Mouse (Mus musculus) stomach, postnatal 0 days (tissue): ENCODE data around the gene Vps33b. TPM values are rescaled to one million over a fixed set of nuclear protein-coding genes. Genes with fewer than 3 reads are reported as not detected.
A peak's percentile ranks its signal among the peaks of the same experiment; 100 is the strongest.
"Not testable (repeated sequence)": the region's sequence is repeated elsewhere in the genome, so short reads cannot be mapped to it uniquely, and the experiment has no call there.

ENCODE experiments used
- ATAC-seq: fragments of 200-750 bp; cut with Nextera tagmentation; 2 replicates; pipeline ENCODE4 v1.8.0; 2017; ENCODE audit not compliant: low FRiP score, low TSS enrichment
- DNase-seq: peaks from one replicate; pipeline ENCODE4 v3.0.0-alpha.2; 2016; ENCODE audit warnings: low spot score
- H3K27ac ChIP-seq: fragments of 300-500 bp; sonication (generic); replicated peaks from 2 replicates; pipeline ENCODE4 v1.5.1; 2014; ENCODE audit warnings: mild to moderate bottlenecking, control low read depth
- H3K27me3 ChIP-seq: fragments of 300-500 bp; sonication (generic); 2 replicates; pipeline ENCODE4 v1.6.1; 2014; ENCODE audit warnings: low read length; ENCODE audit not compliant: control insufficient read depth, insufficient read depth
- H3K36me3 ChIP-seq: fragments of 300-500 bp; sonication (generic); 2 replicates; pipeline ENCODE4 v1.6.1; 2014; ENCODE audit warnings: low read length, mixed read lengths; ENCODE audit not compliant: control insufficient read depth, insufficient read depth
- H3K4me1 ChIP-seq: fragments of 300-500 bp; sonication (generic); replicated peaks from 2 replicates; pipeline ENCODE4 v1.6.1; 2014; ENCODE audit warnings: antibody characterized with exemption; ENCODE audit not compliant: control insufficient read depth, insufficient read depth
- H3K4me2 ChIP-seq: fragments of 300-500 bp; sonication (generic); replicated peaks from 2 replicates; pipeline ENCODE4 v1.6.1; 2014; ENCODE audit warnings: low read depth, mild to moderate bottlenecking, control low read depth, moderate library complexity
- H3K4me3 ChIP-seq: fragments of 300-500 bp; sonication (generic); 2 replicates; pipeline ENCODE4 v1.5.1; 2014; ENCODE audit warnings: low read depth, low read length, control low read depth
- H3K9ac ChIP-seq: fragments of 300-500 bp; sonication (generic); 2 replicates; pipeline ENCODE4 v1.6.1; 2014; ENCODE audit warnings: mild to moderate bottlenecking, low read length, control low read depth, mixed read lengths
- H3K9me3 ChIP-seq: fragments of 300-500 bp; sonication (generic); 2 replicates; pipeline ENCODE4 v1.6.1; 2016; ENCODE audit warnings: low read length; ENCODE audit not compliant: control insufficient read depth
- CTCF ChIP-seq: IDR thresholded peaks from 2 replicates; pipeline ENCODE4 v1.5.1; 2016; ENCODE audit warnings: antibody characterized with exemption, low read depth, mild to moderate bottlenecking, moderate library complexity
- EP300 ChIP-seq: optimal IDR thresholded peaks from 2 replicates; pipeline ENCODE3; 2016; ENCODE audit warnings: antibody characterized with exemption
- WGBS: fragments of 180-500 bp; shearing (Covaris S2); extraction: QIAGEN DNeasy Blood & Tissue Kit; methylation state at CpG from one replicate; pipeline ENCODE4 v1.1.7; 2014; 5-methylcytosine and 5-hydroxymethylcytosine counted together
- polyA plus RNA-seq: library from polyadenylated mRNA; unstranded; fragments of >200 nt; fragmentation: Nextera tagmentation; extraction: Ambion mirVana; gene quantifications from 2 replicates; pipeline ENCODE4 v1.2.1, GENCODE M21; 2015

The Vps33b gene
- polyA plus RNA-seq, 1 experiment from 2014 or later = 4.9 TPM

- ATAC-seq (no peak), DNase-seq (no peak)
- Histone ChIP-seq H3K4me1 (no peaks in the 10 kb centered on the region), H3K4me3 (no peak overlapping the region), H3K4me2 (no peak overlapping the region), H3K9me3 (no peaks in the 10 kb centered on the region), H3K27ac (no peak overlapping the region), H3K27me3 (no peaks in the 10 kb centered on the region), H3K36me3 (peaks cover 16% of the 10 kb centered on the region), H3K9ac (no peak overlapping the region)
- TF ChIP-seq EP300 (no peak), CTCF (no peak)
- 73% methylated on average over 2 of the region's 2 CpGs for WGBS
Observed at GRCm38 (mm10) chr7:80315733-80316132, 46.3 kb downstream of the Vps33b start.

- Histone ChIP-seq H3K4me3 (no peak overlapping the region), H3K27me3 (no peaks in the 10 kb centered on the region), H3K36me3 (peaks cover 13% of the 10 kb centered on the region), H3K9me3 (no peaks in the 10 kb centered on the region), H3K4me2 (no peak overlapping the region), H3K27ac (no peak overlapping the region), H3K4me1 (no peaks in the 10 kb centered on the region), H3K9ac (no peak overlapping the region)
- ATAC-seq = no peak
- TF ChIP-seq EP300 (no peak), CTCF (no peak)
- WGBS = 43% methylated on average over 1 of the region's 1 CpGs
- DNase-seq = no peak
Observed at GRCm38 (mm10) chr7:80317439-80318115, 48.1 kb downstream of the Vps33b start.

- ATAC-seq (no peak), DNase-seq (no peak)
- no peaks in the 10 kb centered on the region for H3K9me3 ChIP-seq
- 0 out of 2 replicates have a peak overlapping the region, but pooled peaks have one; percentile 18 for H3K9ac ChIP-seq
- no peak for TF ChIP-seq CTCF
- no peak for TF ChIP-seq EP300
- no peak overlapping the region for H3K27ac ChIP-seq
- WGBS = 92% methylated on average over 4 of the region's 4 CpGs
- H3K4me3 ChIP-seq = no peak overlapping the region
- H3K4me1 ChIP-seq = no peaks in the 10 kb centered on the region
- no peak overlapping the region for H3K4me2 ChIP-seq
- peaks cover 11% of the 10 kb centered on the region; the same call in 1 of the 2 replicates for H3K36me3 ChIP-seq
- H3K27me3 ChIP-seq = no peaks in the 10 kb centered on the region
Observed at GRCm38 (mm10) chr7:80318670-80319069, 49.2 kb downstream of the Vps33b start.

GRCm38 (mm10) chr7:80319846-80320496, 50.5 kb downstream of the Vps33b start:
- Histone ChIP-seq H3K4me2 (no peak overlapping the region), H3K36me3 (0 out of 2 replicates have a peak, but pooled peaks cover 5% of the 10 kb centered on the region), H3K9me3 (no peaks in the 10 kb centered on the region), H3K4me1 (no peaks in the 10 kb centered on the region), H3K27ac (no peak overlapping the region), H3K27me3 (no peaks in the 10 kb centered on the region), H3K9ac (no peak overlapping the region), H3K4me3 (no peak overlapping the region)
- no peak for TF ChIP-seq EP300
- TF ChIP-seq CTCF = no peak
- 81% methylated on average over 19 of the region's 19 CpGs for WGBS
- ATAC-seq (no peak), DNase-seq (no peak)

GRCm38 (mm10) chr7:80323336-80323735, 53.9 kb downstream of the Vps33b start:
- Histone ChIP-seq H3K9me3 (no peaks in the 10 kb centered on the region), H3K27ac (peak overlapping the region; percentile 84), H3K4me2 (peak overlapping the region; percentile 69), H3K9ac (peak overlapping the region; percentile 56), H3K36me3 (peaks cover 13% of the 10 kb centered on the region; the same call in 1 of the 2 replicates), H3K4me3 (peak overlapping the region; percentile 51), H3K27me3 (no peaks in the 10 kb centered on the region), H3K4me1 (no peaks in the 10 kb centered on the region)
- DNase-seq = peak; percentile 50
- WGBS = 10% methylated on average over 8 of the region's 8 CpGs
- TF ChIP-seq CTCF = no peak
- TF ChIP-seq EP300 = no peak
- no peak for ATAC-seq

- Histone ChIP-seq H3K27me3 (no peaks in the 10 kb centered on the region), H3K4me3 (peak within 1 kb of the TSS; percentile 51), H3K4me1 (no peaks in the 10 kb centered on the region), H3K9me3 (no peaks in the 10 kb centered on the region), H3K9ac (peak within 1 kb of the TSS; percentile 56), H3K27ac (peak within 1 kb of the TSS; percentile 84), H3K4me2 (peak within 1 kb of the TSS; percentile 69), H3K36me3 (peaks cover 18% of the 10 kb centered on the region; the same call in 1 of the 2 replicates)
- peak; percentile 98 for ATAC-seq
- TF ChIP-seq EP300 = no peak
- no peak; the same call in 1 of the 2 replicates for TF ChIP-seq CTCF
- DNase-seq = peak; percentile 97
- under 1% methylated on average over 36 of the region's 38 CpGs for WGBS
Observed at GRCm38 (mm10) chr7:80324043-80324815, 54.8 kb downstream of the Vps33b start, which contains the start of gene Rccd1. TSS of gene Rccd1 (minus strand) at chr7:80324454.

- H3K4me1 ChIP-seq, H3K4me3 ChIP-seq, H3K27me3 ChIP-seq, H3K9ac ChIP-seq, H3K9me3 ChIP-seq, DNase-seq, ATAC-seq: not testable (repeated sequence)
- peak overlapping the region; percentile 69; the same call in 1 of the 2 replicates for H3K4me2 ChIP-seq
- peaks cover 18% of the 10 kb centered on the region; the same call in 1 of the 2 replicates for H3K36me3 ChIP-seq
- H3K27ac ChIP-seq = peak overlapping the region; percentile 84
- 30% methylated on average over 5 of the region's 5 CpGs for WGBS
Observed at GRCm38 (mm10) chr7:80324816-80325119, 55.3 kb downstream of the Vps33b start.
